Mouse (Mus musculus) G1E (cell line): ENCODE results near the gene Pafah2.

ENCODE experiments used
- CTCF ChIP-seq: IDR thresholded peaks from 2 replicates; pipeline ENCODE4 v1.5.1; 2012; ENCODE audit warnings: low read depth, low read length, inconsistent platforms, mixed read lengths
- GATA1 ChIP-seq: IDR thresholded peaks from 2 replicates; pipeline ENCODE4 v1.6.1; 2012; ENCODE audit warnings: borderline replicate concordance, low read length, inconsistent platforms, mixed read lengths
- POLR2AphosphoS5 ChIP-seq: IDR thresholded peaks from 2 replicates; pipeline ENCODE4 v1.6.1; 2012; ENCODE audit warnings: low read depth, low read length, inconsistent platforms; ENCODE audit not compliant: insufficient replicate concordance
- TAL1 ChIP-seq: conservative IDR thresholded peaks from 2 replicates; pipeline ENCODE4 v1.6.1; 2012; ENCODE audit warnings: low read depth, low read length, inconsistent platforms, mixed read lengths

- TF ChIP-seq CTCF (no peak), TAL1 (no peak), GATA1 (no peak), POLR2AphosphoS5 (no peak)
Measured at GRCm38 (mm10) chr4:134461252-134461651, 65.1 kb downstream of the Pafah2 start.
